Mouse (Mus musculus) brown adipose tissue, adult 24 weeks (tissue): ENCODE measurements around the gene Nr2e1. TPM values are rescaled to one million over a fixed set of nuclear protein-coding genes. Genes with fewer than 3 reads are reported as not detected.

Experiments
- H3K27ac ChIP-seq: fragments of 200-500 bp; replicated peaks from 2 replicates; pipeline ENCODE4 v1.5.1; 2012; ENCODE audit warnings: low read depth, mild to moderate bottlenecking, low read length
- H3K4me1 ChIP-seq: fragments of 200-500 bp; 2 replicates; pipeline ENCODE4 v1.6.1; 2012; ENCODE audit warnings: low read length, mixed read lengths; ENCODE audit not compliant: control insufficient read depth, insufficient read depth, insufficient read length
- H3K4me3 ChIP-seq: fragments of 200-500 bp; 2 replicates; pipeline ENCODE4 v1.5.1; 2012; ENCODE audit warnings: low read depth, mild to moderate bottlenecking, low read length, moderate library complexity; ENCODE audit not compliant: insufficient read depth
- polyA plus RNA-seq: library from polyadenylated mRNA; stranded (reverse); fragments of >200 nt; gene quantifications from 2 replicates; pipeline ENCODE4 v1.2.4, GENCODE M21; 2012; ENCODE audit not compliant: missing spikeins, insufficient read depth, insufficient read length

Gene Nr2e1
- polyA plus RNA-seq, 1 experiment: not detected

GRCm38 (mm10) chr10:42580131-42580950, 3.1 kb downstream of the Nr2e1 start:
- no peak overlapping the region for H3K27ac ChIP-seq
- 0 out of 2 replicates have a peak overlapping the region, but pooled peaks have one; percentile 7 for H3K4me3 ChIP-seq
- peaks cover 2% of the 10 kb centered on the region; the same call in 1 of the 2 replicates for H3K4me1 ChIP-seq

- no peak overlapping the region for H3K27ac ChIP-seq
- H3K4me3 ChIP-seq: 0 out of 2 replicates have a peak overlapping the region, but pooled peaks have one; percentile 10
- H3K4me1 ChIP-seq: peaks cover 2% of the 10 kb centered on the region; the same call in 1 of the 2 replicates
Observed at GRCm38 (mm10) chr10:42579475-42580130, 3.8 kb downstream of the Nr2e1 start.

- Histone ChIP-seq H3K4me1 (peaks cover 2% of the 10 kb centered on the region; the same call in 1 of the 2 replicates), H3K27ac (no peak overlapping the region), H3K4me3 (0 out of 2 replicates have a peak overlapping the region, but pooled peaks have one; percentile 10)
Observed at GRCm38 (mm10) chr10:42578698-42579474, 4.5 kb downstream of the Nr2e1 start.

GRCm38 (mm10) chr10:42578281-42578675, 5.2 kb downstream of the Nr2e1 start:
- peaks cover 2% of the 10 kb centered on the region; the same call in 1 of the 2 replicates for H3K4me1 ChIP-seq
- H3K27ac ChIP-seq: no peak overlapping the region
- no peak overlapping the region for H3K4me3 ChIP-seq

GRCm38 (mm10) chr10:42577525-42578280, 5.7 kb downstream of the Nr2e1 start:
- Histone ChIP-seq H3K27ac (no peak overlapping the region), H3K4me3 (no peak overlapping the region), H3K4me1 (peaks cover 2% of the 10 kb centered on the region; the same call in 1 of the 2 replicates)

- no peaks in the 10 kb centered on the region for H3K4me1 ChIP-seq
- no peak overlapping the region for H3K27ac ChIP-seq
- H3K4me3 ChIP-seq: no peak overlapping the region
Observed at GRCm38 (mm10) chr10:42574639-42575038, 8.8 kb downstream of the Nr2e1 start.

- Histone ChIP-seq H3K27ac (no peak overlapping the region), H3K4me1 (no peaks in the 10 kb centered on the region), H3K4me3 (no peak overlapping the region)
Observed at GRCm38 (mm10) chr10:42572971-42573370, 10.5 kb downstream of the Nr2e1 start.

GRCm38 (mm10) chr10:42572567-42572966, 10.9 kb downstream of the Nr2e1 start:
- H3K4me1 ChIP-seq: no peaks in the 10 kb centered on the region
- H3K4me3 ChIP-seq: no peak overlapping the region
- no peak overlapping the region for H3K27ac ChIP-seq

GRCm38 (mm10) chr10:42562272-42562671, 21.2 kb downstream of the Nr2e1 start:
- Histone ChIP-seq H3K4me1 (no peaks in the 10 kb centered on the region), H3K4me3 (no peak overlapping the region), H3K27ac (no peak overlapping the region)

- H3K4me1 ChIP-seq: no peaks in the 10 kb centered on the region
- H3K27ac ChIP-seq: no peak overlapping the region
- H3K4me3 ChIP-seq: no peak overlapping the region
Observed at GRCm38 (mm10) chr10:42559581-42560200, 23.7 kb downstream of the Nr2e1 start.

GRCm38 (mm10) chr10:42546507-42546906, 36.9 kb downstream of the Nr2e1 start:
- H3K27ac ChIP-seq: no peak overlapping the region
- no peaks in the 10 kb centered on the region for H3K4me1 ChIP-seq
- H3K4me3 ChIP-seq: no peak overlapping the region

- Histone ChIP-seq H3K4me1 (no peaks in the 10 kb centered on the region), H3K27ac (no peak overlapping the region), H3K4me3 (no peak overlapping the region)
Observed at GRCm38 (mm10) chr10:42545707-42546503, 37.5 kb downstream of the Nr2e1 start.

GRCm38 (mm10) chr10:42537571-42538316, 45.7 kb downstream of the Nr2e1 start:
- Histone ChIP-seq H3K4me1 (peaks cover 2% of the 10 kb centered on the region), H3K27ac (no peak overlapping the region), H3K4me3 (no peak overlapping the region)
